Mouse (Mus musculus) testis, adult 2 months (tissue): ENCODE data around the gene Pramef12. TPM values are rescaled to one million over a fixed set of nuclear protein-coding genes. Genes with fewer than 3 reads are reported as not detected.

Experiments used
- polyA plus RNA-seq: library from polyadenylated mRNA; depleted of rRNA; stranded (reverse); fragments of >200 nt; gene quantifications from 2 replicates; pipeline ENCODE4 v1.2.3, GENCODE M21; 2012; rRNA removed

Pramef12 gene
- polyA plus RNA-seq, 1 experiment = 2.8 TPM

Other genes with a start within 250 kb of the Pramef12 start
- gene Oog3, start 245.8 kb downstream of the Pramef12 start, polyA plus RNA-seq = not detected in 2 replicates
- not detected in 2 replicates for gene Oog2, start 217.7 kb downstream of the Pramef12 start, polyA plus RNA-seq
- 0.12 TPM in 1 of 2 replicates, not detected in the other for gene C87977, start 195.1 kb downstream of the Pramef12 start, polyA plus RNA-seq
- not detected in 2 replicates for gene Pramel5, start 128.0 kb downstream of the Pramef12 start, polyA plus RNA-seq
- not detected in 2 replicates for gene Gm13128, start 78.2 kb downstream of the Pramef12 start, polyA plus RNA-seq
- not detected in 2 replicates for gene Gm13119, start 50.5 kb downstream of the Pramef12 start, polyA plus RNA-seq
- not detected in 2 replicates for gene Pramef20, start 30.5 kb downstream of the Pramef12 start, polyA plus RNA-seq
- gene 1700012P22Rik, start 30.3 kb upstream of the Pramef12 start, polyA plus RNA-seq = 111 and 131 TPM in 2 replicates
- not detected in 2 replicates for gene Gm9944, start 44.9 kb upstream of the Pramef12 start, polyA plus RNA-seq
- not detected in 2 replicates for gene Aadacl3, start 55.3 kb upstream of the Pramef12 start, polyA plus RNA-seq
- not detected in 2 replicates for gene 9430007A20Rik, start 111.4 kb upstream of the Pramef12 start, polyA plus RNA-seq
- gene Gm13124, start 156.7 kb upstream of the Pramef12 start, polyA plus RNA-seq = 0.14 TPM in 1 of 2 replicates, not detected in the other
- gene Aadacl4, start 205.2 kb upstream of the Pramef12 start, polyA plus RNA-seq = not detected in 2 replicates